Mouse (Mus musculus): ENCODE results near the gene Fat3.

DNA sequence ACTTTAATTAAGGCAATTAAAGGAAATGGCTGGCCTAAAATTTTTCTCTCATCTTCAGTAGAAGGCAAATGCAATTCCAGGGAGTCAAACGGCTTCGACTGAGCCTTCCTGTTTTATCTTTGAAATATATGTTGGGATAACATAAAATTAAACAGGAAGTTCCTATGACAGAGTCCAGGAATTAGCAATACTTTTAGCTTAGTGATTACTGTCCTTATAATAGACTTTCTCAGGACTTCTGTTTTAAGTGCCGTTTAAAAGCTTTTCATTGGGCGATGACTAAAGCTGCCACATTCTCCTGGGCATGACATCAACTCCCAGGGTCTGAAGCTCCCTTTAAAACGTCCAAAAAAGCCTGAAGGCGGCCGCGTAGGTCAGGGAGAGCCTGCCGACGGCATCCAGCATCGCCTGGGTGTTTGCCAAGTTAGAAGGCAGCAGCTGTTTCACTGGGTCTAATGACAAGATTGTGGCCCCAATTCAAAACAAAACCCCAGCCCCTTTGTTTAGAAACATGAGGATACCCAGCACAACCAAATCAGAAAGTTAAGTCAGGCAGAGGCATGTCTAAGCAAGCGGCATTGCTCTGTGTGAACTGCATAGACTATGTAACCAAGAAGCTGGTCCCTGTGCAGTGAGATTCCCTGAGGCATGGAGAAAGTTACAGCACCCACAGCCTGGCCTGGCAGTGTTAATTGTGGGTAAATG, 524.0 kb downstream of the Fat3 start:
- no peak for TF ChIP-seq CTCF (IDR thresholded peaks at IDR 0.05; ENCODE audit: low read depth, low read length)
- no peak for TF ChIP-seq POLR2A (IDR thresholded peaks at IDR 0.05; ENCODE audit: borderline replicate concordance, low read depth, low read length)

Measured in bone marrow macrophage, adult 2 months (primary cell).